Mouse (Mus musculus): Measurements from ENCODE around the gene Hint2.

DNA sequence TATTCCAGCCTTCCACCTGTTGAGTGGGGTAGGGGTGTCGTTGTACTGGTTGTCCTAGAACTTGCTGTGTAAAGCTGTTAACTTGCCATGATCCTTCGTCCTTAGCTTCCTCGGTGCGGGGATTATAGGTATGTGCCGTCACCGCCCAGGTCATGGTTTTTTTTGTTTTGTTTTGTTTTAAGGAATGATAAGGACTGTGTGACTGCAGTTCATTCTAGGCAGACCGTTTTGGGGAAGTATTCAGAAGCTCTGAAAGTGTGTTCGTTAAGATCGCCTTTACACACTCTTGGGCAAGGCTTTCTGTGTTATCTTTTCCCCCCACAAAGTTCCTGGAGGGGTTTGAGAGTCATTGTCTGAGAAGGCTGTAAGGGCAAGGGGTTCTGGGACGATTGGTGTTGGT, 43.7 kb downstream of the Hint2 start:
- TF ChIP-seq CTCF (IDR thresholded peaks at IDR 0.05; ENCODE audit: low read depth) (no peak), EP300 (IDR thresholded peaks at IDR 0.05; ENCODE audit: low read depth) (0 out of 2 replicates have a peak, but pooled peaks have one; percentile 2)

All from liver, postnatal 0 days (tissue).